Mouse (Mus musculus) kidney, postnatal 0 days (tissue): ENCODE results near the gene Dpep2nb. TPM values are rescaled to one million over a fixed set of nuclear protein-coding genes. Genes with fewer than 3 reads are reported as not detected.

Experiments
- ATAC-seq: fragments of 200-750 bp; cut with Nextera tagmentation; replicated peaks from 2 replicates; pipeline ENCODE4 v1.8.0; 2017; ENCODE audit warnings: low read depth, moderate number of reproducible peaks, moderate TSS enrichment, moderate library complexity; ENCODE audit not compliant: low FRiP score
- DNase-seq: peaks from one replicate; pipeline ENCODE4 v3.0.0-alpha.2; 2016; ENCODE audit warnings: low spot score
- H3K27ac ChIP-seq: fragments of 300-500 bp; sonication (generic); 2 replicates; pipeline ENCODE4 v1.5.1; 2014; ENCODE audit warnings: mild to moderate bottlenecking
- H3K27me3 ChIP-seq: fragments of 300-500 bp; sonication (generic); 2 replicates; pipeline ENCODE4 v1.6.1; 2014; ENCODE audit warnings: low read length, mixed read lengths; ENCODE audit not compliant: insufficient read depth
- H3K36me3 ChIP-seq: fragments of 300-500 bp; sonication (generic); 2 replicates; pipeline ENCODE4 v1.6.1; 2014; ENCODE audit warnings: low read length, mixed read lengths; ENCODE audit not compliant: insufficient read depth
- H3K4me1 ChIP-seq: fragments of 300-500 bp; sonication (generic); replicated peaks from 2 replicates; pipeline ENCODE4 v1.6.1; 2014; ENCODE audit warnings: antibody characterized with exemption, low read length, mixed read lengths; ENCODE audit not compliant: insufficient read depth
- H3K4me2 ChIP-seq: fragments of 300-500 bp; sonication (generic); 2 replicates; pipeline ENCODE4 v1.6.1; 2014; ENCODE audit warnings: mild to moderate bottlenecking, low read length, moderate library complexity, mixed read lengths
- H3K4me3 ChIP-seq: fragments of 300-500 bp; sonication (generic); replicated peaks from 2 replicates; pipeline ENCODE4 v1.5.1; 2014; ENCODE audit warnings: low read depth, low read length
- H3K9ac ChIP-seq: fragments of 300-500 bp; sonication (generic); 2 replicates; pipeline ENCODE4 v1.6.1; 2014; ENCODE audit warnings: low read depth, low read length
- H3K9me3 ChIP-seq: fragments of 300-500 bp; sonication (generic); replicated peaks from 2 replicates; pipeline ENCODE4 v1.6.1; 2016; ENCODE audit warnings: low read length, inconsistent platforms, mixed read lengths
- CTCF ChIP-seq: IDR thresholded peaks from 2 replicates; pipeline ENCODE4 v1.5.1; 2016; ENCODE audit warnings: antibody characterized with exemption, low read depth, mild to moderate bottlenecking, moderate library complexity
- WGBS: fragments of 180-500 bp; shearing (Covaris S2); extraction: QIAGEN DNeasy Blood & Tissue Kit; methylation state at CpG from one replicate; pipeline ENCODE4 v1.1.7; 2014; 5-methylcytosine and 5-hydroxymethylcytosine counted together
- polyA plus RNA-seq: library from polyadenylated mRNA; unstranded; fragments of >200 nt; fragmentation: Nextera tagmentation; extraction: Ambion mirVana; gene quantifications from 2 replicates; pipeline ENCODE4 v1.2.1, GENCODE M21; 2015

The Dpep2nb gene
- polyA plus RNA-seq, 1 experiment from 2014 or later: not detected

DNA sequence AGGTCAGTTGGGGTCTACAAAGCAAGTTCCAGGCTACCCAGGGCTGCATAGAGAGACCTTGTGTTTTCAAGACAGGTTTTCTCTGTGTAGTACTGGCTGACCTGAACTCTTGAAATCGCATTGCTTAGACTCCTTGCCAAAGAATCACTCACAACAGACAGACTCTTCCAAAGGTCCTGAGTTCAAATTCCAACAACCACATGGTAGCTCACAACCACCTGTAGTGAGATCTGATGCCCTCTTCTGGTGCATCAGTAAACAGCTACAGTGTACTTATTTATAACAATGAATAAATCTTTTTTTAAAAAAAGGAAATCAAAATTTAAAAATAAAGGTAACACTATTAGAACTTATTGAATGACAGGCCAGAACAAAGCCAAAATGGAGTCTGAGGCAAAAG lies 24.6 kb downstream of the Dpep2nb start:
- ATAC-seq (no peak), DNase-seq (no peak)
- no peak overlapping the region for H3K9ac ChIP-seq
- H3K27ac ChIP-seq: no peak overlapping the region
- no peaks in the 10 kb centered on the region for H3K4me1 ChIP-seq
- H3K36me3 ChIP-seq: no peaks in the 10 kb centered on the region
- no peak overlapping the region for H3K4me3 ChIP-seq
- H3K4me2 ChIP-seq: no peak overlapping the region
- 91% methylated on average over 1 of the region's 1 CpGs for WGBS
- no peaks in the 10 kb centered on the region for H3K9me3 ChIP-seq
- H3K27me3 ChIP-seq: no peaks in the 10 kb centered on the region
- TF ChIP-seq CTCF: peak; percentile 21; the same call in 1 of the 2 replicates

DNA sequence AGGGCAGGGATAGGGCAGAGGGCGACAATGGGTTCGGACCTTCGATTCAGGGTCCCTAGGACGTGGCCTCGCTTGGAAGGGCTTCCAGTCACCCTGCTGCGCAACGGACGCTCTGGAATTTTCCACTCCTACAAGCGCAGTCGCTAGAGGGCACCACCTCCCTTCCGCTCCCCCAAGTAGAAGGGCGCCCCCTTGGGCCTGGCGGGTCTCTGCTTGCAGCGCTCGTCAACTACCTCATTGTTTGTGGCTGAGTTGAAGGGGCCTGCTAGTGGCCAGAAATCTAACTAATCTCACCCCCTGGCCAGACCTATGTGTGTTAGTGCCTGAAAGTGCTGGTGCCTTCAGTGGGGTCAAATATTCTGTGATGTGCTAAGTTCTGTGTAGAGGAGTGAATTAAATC lies 26.4 kb downstream of the Dpep2nb start, which contains the start of gene Dpep3:
Dpep3 (minus strand) TSS at position 105 of the 400 bp plus-strand sequence.
- DNase-seq (no peak), ATAC-seq (no peak)
- Histone ChIP-seq H3K4me3 (no peak within 1 kb of the TSS), H3K4me1 (no peaks in the 10 kb centered on the region), H3K9ac (no peak within 1 kb of the TSS), H3K36me3 (no peaks in the 10 kb centered on the region), H3K9me3 (no peaks in the 10 kb centered on the region), H3K27me3 (no peaks in the 10 kb centered on the region), H3K27ac (no peak within 1 kb of the TSS), H3K4me2 (no peak within 1 kb of the TSS)
- no peak for TF ChIP-seq CTCF
- WGBS: 92% methylated on average over 15 of the region's 15 CpGs

- no peak overlapping the region for H3K4me3 ChIP-seq
- no peaks in the 10 kb centered on the region for H3K4me1 ChIP-seq
- H3K9me3 ChIP-seq: no peaks in the 10 kb centered on the region
- DNase-seq (no peak), ATAC-seq (no peak)
- TF ChIP-seq CTCF: no peak; the same call in 1 of the 2 replicates
- H3K27me3 ChIP-seq: no peaks in the 10 kb centered on the region
- H3K36me3 ChIP-seq: no peaks in the 10 kb centered on the region
- H3K4me2 ChIP-seq: no peak overlapping the region
- no peak overlapping the region for H3K27ac ChIP-seq
- no peak overlapping the region for H3K9ac ChIP-seq
- 69% methylated on average over 7 of the region's 7 CpGs for WGBS
Observed at GRCm38 (mm10) chr8:105975363-105975762, 30.4 kb downstream of the Dpep2nb start.

GRCm38 (mm10) chr8:105971019-105971720 lies 34.6 kb downstream of the Dpep2nb start:
- no peak for TF ChIP-seq CTCF
- no peaks in the 10 kb centered on the region for H3K27me3 ChIP-seq
- ATAC-seq: no peak

GRCm38 (mm10) chr8:105969367-105969766 lies 36.4 kb downstream of the Dpep2nb start:
- no peak overlapping the region for H3K9ac ChIP-seq
- 59% methylated on average over 1 of the region's 1 CpGs for WGBS
- H3K4me1 ChIP-seq: peaks cover 20% of the 10 kb centered on the region
- no peak for TF ChIP-seq CTCF
- no peaks in the 10 kb centered on the region for H3K36me3 ChIP-seq
- DNase-seq (no peak), ATAC-seq (no peak)
- H3K27me3 ChIP-seq: no peaks in the 10 kb centered on the region
- H3K9me3 ChIP-seq: no peaks in the 10 kb centered on the region
- no peak overlapping the region for H3K4me3 ChIP-seq
- no peak overlapping the region for H3K27ac ChIP-seq
- H3K4me2 ChIP-seq: no peak overlapping the region

More at GRCm38 (mm10) chr8:105971019-105971720, 34.6 kb downstream of the Dpep2nb start:
- Histone ChIP-seq H3K4me2 (no peak overlapping the region), H3K9me3 (no peaks in the 10 kb centered on the region), H3K4me1 (peaks cover 9% of the 10 kb centered on the region; the same call in 1 of the 2 replicates), H3K36me3 (no peaks in the 10 kb centered on the region), H3K27ac (no peak overlapping the region), H3K9ac (no peak overlapping the region), H3K4me3 (no peak overlapping the region)
- no peak for DNase-seq
- 77% methylated on average over 8 of the region's 8 CpGs for WGBS

DNA sequence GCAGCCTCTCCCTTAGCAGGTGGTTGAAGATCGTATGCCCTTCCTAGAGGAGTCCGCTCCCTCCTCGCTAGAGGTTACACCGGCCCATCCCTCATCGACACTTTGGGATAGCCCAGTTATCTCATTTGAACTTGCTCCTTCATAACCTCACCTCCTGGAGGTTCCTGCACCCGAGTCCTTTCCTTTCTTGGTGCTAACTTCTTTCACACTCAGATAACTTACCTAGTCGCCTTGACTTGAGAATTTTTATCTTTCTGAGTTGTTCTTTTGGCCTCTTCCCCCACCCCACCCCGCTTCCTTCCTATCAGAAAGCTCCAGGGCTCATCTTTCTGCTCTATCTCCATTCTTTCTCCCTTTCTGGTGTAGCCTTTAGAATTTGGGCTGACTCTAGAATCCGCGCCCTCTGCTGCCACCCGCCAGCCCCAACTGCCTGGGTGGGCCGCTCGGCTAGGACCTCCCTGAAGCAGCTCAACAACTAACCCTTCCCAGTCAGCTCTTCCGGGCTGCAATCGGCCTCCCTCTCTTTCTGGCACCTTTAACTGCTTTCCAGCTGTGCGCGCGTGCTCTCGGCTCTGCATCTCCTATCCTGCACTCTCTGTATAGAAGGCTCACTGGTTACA lies 39.0 kb downstream of the Dpep2nb start:
- WGBS: 10% methylated on average over 19 of the region's 19 CpGs
- DNase-seq (peak; percentile 89), ATAC-seq (no peak)
- peak overlapping the region; percentile 64 for H3K27ac ChIP-seq
- 0 out of 2 replicates have a peak overlapping the region, but pooled peaks have one; percentile 23 for H3K9ac ChIP-seq
- H3K27me3 ChIP-seq: no peaks in the 10 kb centered on the region
- H3K4me3 ChIP-seq: peak overlapping the region; percentile 85; the same call in 1 of the 2 replicates
- H3K4me1 ChIP-seq: peaks cover 20% of the 10 kb centered on the region
- peak overlapping the region; percentile 87 for H3K4me2 ChIP-seq
- 0 out of 2 replicates have a peak, but pooled peaks have one; percentile 3 for TF ChIP-seq CTCF
- H3K36me3 ChIP-seq: no peaks in the 10 kb centered on the region
- H3K9me3 ChIP-seq: no peaks in the 10 kb centered on the region
